Mouse (Mus musculus): Measurements from ENCODE around the gene Defb21. TPM values are rescaled to one million over a fixed set of nuclear protein-coding genes. Genes with fewer than 3 reads are reported as not detected.

Defb21 gene
- polyA plus RNA-seq, 1 experiment from 2014 or later, result not detected

- no peaks in the 10 kb centered on the region for H3K27me3 ChIP-seq (replicated peaks; ENCODE audit: control insufficient read depth, insufficient read depth, low read length)
- TF ChIP-seq CTCF (IDR thresholded peaks at IDR 0.05; ENCODE audit: low read depth), result no peak
- WGBS, result 76% methylated on average over 6 of the region's 6 CpGs
- no peaks in the 10 kb centered on the region for H3K36me3 ChIP-seq (ENCODE audit: control insufficient read depth, insufficient read depth)
- H3K4me2 ChIP-seq (replicated peaks; ENCODE audit: low read depth), result no peak overlapping the region
- no peak overlapping the region for H3K9ac ChIP-seq (ENCODE audit: low read depth, low read length)
- no peak for ATAC-seq
- H3K4me3 ChIP-seq (ENCODE audit: low read depth, low read length), result no peak overlapping the region
- no peak overlapping the region for H3K27ac ChIP-seq (ENCODE audit: low read depth, low read length)
- no peaks in the 10 kb centered on the region for H3K4me1 ChIP-seq (replicated peaks; ENCODE audit: control insufficient read depth, insufficient read depth, low read length)
- H3K9me3 ChIP-seq (ENCODE audit: control insufficient read depth), result no peaks in the 10 kb centered on the region
Observed at GRCm38 (mm10) chr2:152600076-152600475, 27.5 kb downstream of the Defb21 start.

GRCm38 (mm10) chr2:152601275-152601960 is 28.9 kb downstream of the Defb21 start:
- H3K27me3 ChIP-seq (replicated peaks; ENCODE audit: control insufficient read depth, insufficient read depth, low read length), result no peaks in the 10 kb centered on the region
- no peak overlapping the region for H3K4me3 ChIP-seq (ENCODE audit: low read depth, low read length)
- peak; percentile 51 for TF ChIP-seq CTCF (IDR thresholded peaks at IDR 0.05; ENCODE audit: low read depth)
- no peak overlapping the region for H3K9ac ChIP-seq (ENCODE audit: low read depth, low read length)
- no peaks in the 10 kb centered on the region for H3K4me1 ChIP-seq (replicated peaks; ENCODE audit: control insufficient read depth, insufficient read depth, low read length)
- no peaks in the 10 kb centered on the region for H3K36me3 ChIP-seq (ENCODE audit: control insufficient read depth, insufficient read depth)
- no peaks in the 10 kb centered on the region for H3K9me3 ChIP-seq (ENCODE audit: control insufficient read depth)
- no peak for ATAC-seq
- no peak overlapping the region for H3K4me2 ChIP-seq (replicated peaks; ENCODE audit: low read depth)
- no peak overlapping the region for H3K27ac ChIP-seq (ENCODE audit: low read depth, low read length)
- WGBS, result 71% methylated on average over 4 of the region's 4 CpGs

GRCm38 (mm10) chr2:152604057-152604456 is 31.5 kb downstream of the Defb21 start, which contains the start of gene Defb36:
Defb36 (plus strand) TSS chr2:152604327.
- Histone ChIP-seq H3K4me1 (replicated peaks; ENCODE audit: control insufficient read depth, insufficient read depth, low read length) (no peaks in the 10 kb centered on the region), H3K36me3 (ENCODE audit: control insufficient read depth, insufficient read depth) (no peaks in the 10 kb centered on the region), H3K27ac (ENCODE audit: low read depth, low read length) (no peak within 1 kb of the TSS), H3K27me3 (replicated peaks; ENCODE audit: control insufficient read depth, insufficient read depth, low read length) (no peaks in the 10 kb centered on the region), H3K9me3 (ENCODE audit: control insufficient read depth) (no peaks in the 10 kb centered on the region), H3K4me2 (replicated peaks; ENCODE audit: low read depth) (no peak within 1 kb of the TSS), H3K4me3 (ENCODE audit: low read depth, low read length) (no peak within 1 kb of the TSS), H3K9ac (ENCODE audit: low read depth, low read length) (no peak within 1 kb of the TSS)
- peak; percentile 71 for TF ChIP-seq CTCF (IDR thresholded peaks at IDR 0.05; ENCODE audit: low read depth)
- peak; percentile 61 for ATAC-seq
- WGBS, result 83% methylated on average over 15 of the region's 15 CpGs

- no peaks in the 10 kb centered on the region for H3K9me3 ChIP-seq (ENCODE audit: control insufficient read depth)
- H3K27me3 ChIP-seq (replicated peaks; ENCODE audit: control insufficient read depth, insufficient read depth, low read length), result no peaks in the 10 kb centered on the region
- H3K9ac ChIP-seq (ENCODE audit: low read depth, low read length), result no peak overlapping the region
- no peaks in the 10 kb centered on the region for H3K36me3 ChIP-seq (ENCODE audit: control insufficient read depth, insufficient read depth)
- WGBS, result 58% methylated on average over 6 of the region's 6 CpGs
- H3K4me3 ChIP-seq (ENCODE audit: low read depth, low read length), result no peak overlapping the region
- TF ChIP-seq CTCF (IDR thresholded peaks at IDR 0.05; ENCODE audit: low read depth), result no peak
- H3K4me1 ChIP-seq (replicated peaks; ENCODE audit: control insufficient read depth, insufficient read depth, low read length), result no peaks in the 10 kb centered on the region
- H3K4me2 ChIP-seq (replicated peaks; ENCODE audit: low read depth), result no peak overlapping the region
- ATAC-seq, result no peak
- H3K27ac ChIP-seq (ENCODE audit: low read depth, low read length), result no peak overlapping the region
Observed at GRCm38 (mm10) chr2:152607746-152608145, 35.2 kb downstream of the Defb21 start.

- WGBS, result 100% methylated on average over 1 of the region's 1 CpGs
- ATAC-seq, result no peak
- H3K4me2 ChIP-seq (replicated peaks; ENCODE audit: low read depth), result no peak overlapping the region
- H3K27me3 ChIP-seq (replicated peaks; ENCODE audit: control insufficient read depth, insufficient read depth, low read length), result no peaks in the 10 kb centered on the region
- 0 out of 2 replicates have a peak, but pooled peaks have one; percentile 6 for TF ChIP-seq CTCF (IDR thresholded peaks at IDR 0.05; ENCODE audit: low read depth)
- H3K4me3 ChIP-seq (ENCODE audit: low read depth, low read length), result no peak overlapping the region
- no peaks in the 10 kb centered on the region for H3K4me1 ChIP-seq (replicated peaks; ENCODE audit: control insufficient read depth, insufficient read depth, low read length)
- no peaks in the 10 kb centered on the region for H3K36me3 ChIP-seq (ENCODE audit: control insufficient read depth, insufficient read depth)
- no peak overlapping the region for H3K9ac ChIP-seq (ENCODE audit: low read depth, low read length)
- no peak overlapping the region for H3K27ac ChIP-seq (ENCODE audit: low read depth, low read length)
- no peaks in the 10 kb centered on the region for H3K9me3 ChIP-seq (ENCODE audit: control insufficient read depth)
Observed at GRCm38 (mm10) chr2:152608719-152609118, 36.2 kb downstream of the Defb21 start.

GRCm38 (mm10) chr2:152612193-152612592 is 39.6 kb downstream of the Defb21 start:
- Histone ChIP-seq H3K27me3 (replicated peaks; ENCODE audit: control insufficient read depth, insufficient read depth, low read length) (no peaks in the 10 kb centered on the region), H3K9ac (ENCODE audit: low read depth, low read length) (no peak overlapping the region), H3K4me2 (replicated peaks; ENCODE audit: low read depth) (no peak overlapping the region), H3K9me3 (ENCODE audit: control insufficient read depth) (no peaks in the 10 kb centered on the region), H3K4me3 (ENCODE audit: low read depth, low read length) (no peak overlapping the region), H3K36me3 (ENCODE audit: control insufficient read depth, insufficient read depth) (no peaks in the 10 kb centered on the region), H3K4me1 (replicated peaks; ENCODE audit: control insufficient read depth, insufficient read depth, low read length) (no peaks in the 10 kb centered on the region), H3K27ac (ENCODE audit: low read depth, low read length) (no peak overlapping the region)
- 42% methylated on average over 8 of the region's 8 CpGs for WGBS
- no peak for TF ChIP-seq CTCF (IDR thresholded peaks at IDR 0.05; ENCODE audit: low read depth)
- ATAC-seq, result no peak
